Mouse (Mus musculus) bone marrow macrophage, adult 2 months (primary cell): ENCODE measurements at regions not wholly inside any gene's neighbourhood (a gene's known extent, or its start where the extent isn't known, plus 50 kb on each side); places are given as distances from the start of the nearest gene placed in this dataset.

Experiments used
- CTCF ChIP-seq: IDR thresholded peaks from 2 replicates; pipeline ENCODE4 v1.5.1; 2012; ENCODE audit warnings: low read depth, mild to moderate bottlenecking, low read length, moderate library complexity
- POLR2A ChIP-seq: IDR thresholded peaks from 2 replicates; pipeline ENCODE4 v1.6.1; 2012; ENCODE audit warnings: mild to moderate bottlenecking, low read depth, low read length, borderline replicate concordance

DNA sequence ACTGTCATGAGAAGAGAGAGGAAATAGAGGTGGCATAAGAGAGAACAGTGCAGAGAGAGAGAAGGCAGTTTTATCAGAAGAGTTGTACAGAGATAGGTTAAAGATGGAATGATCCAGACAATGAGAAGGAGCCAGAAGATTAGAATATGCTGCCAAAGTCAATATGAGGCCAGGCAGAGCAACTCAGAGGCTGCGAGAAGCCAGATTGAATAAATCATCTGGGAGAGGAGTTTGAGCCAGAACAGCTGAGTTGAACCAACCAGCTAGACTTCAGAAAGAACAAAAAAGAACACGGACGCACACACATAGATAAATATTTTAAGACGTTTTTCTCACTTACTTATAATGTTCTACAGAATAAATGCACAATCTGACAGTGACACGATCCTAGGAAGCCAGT, 280.8 kb upstream of the Lrig3 start:
- TF ChIP-seq CTCF (no peak), POLR2A (no peak)
